Comparison of ENCODE assay signal across 8 mouse cellular contexts in the genomic region with DNA sequence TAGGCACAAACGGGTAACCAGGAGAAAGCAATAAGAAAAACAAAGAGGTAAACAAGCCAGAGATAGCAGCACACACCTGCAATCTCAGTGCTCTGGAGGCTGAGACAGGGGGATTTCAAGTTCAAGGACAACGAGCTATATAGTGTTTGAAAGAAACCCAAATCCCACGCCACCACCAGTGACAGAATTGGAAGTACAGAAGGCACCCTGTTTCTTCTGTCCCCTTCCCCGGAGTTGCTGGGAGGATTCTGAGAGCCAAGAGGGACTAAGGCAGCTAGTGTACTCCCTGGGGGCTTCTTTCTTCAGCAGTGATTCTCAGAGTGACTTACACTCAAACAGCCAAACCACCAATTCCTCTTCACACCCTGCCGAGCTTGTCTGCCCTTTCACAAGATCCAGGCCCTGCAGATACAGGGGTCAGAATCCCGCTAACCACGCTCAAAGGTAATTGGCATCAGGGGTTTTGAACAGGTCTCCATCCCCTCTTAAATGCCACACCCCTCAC. TPM values are rescaled to one million over a fixed set of nuclear protein-coding genes. Genes with fewer than 3 reads are reported as not detected.
DNase-seq lines count a peak whose midpoint lies in the region; ATAC-seq and TF ChIP-seq lines count a peak whose summit lies in the region.

No protein-coding gene starts in this region.

- 51% methylated on average over 7 of the region's 7 CpGs for WGBS in heart, embryonic 11.5 days (ENCODE audit: insufficient replicate concordance)
- WGBS in forebrain, embryonic 14.5 days: 3% methylated on average over 7 of the region's 7 CpGs
- WGBS in midbrain, embryonic 10.5 days: 19% methylated on average over 7 of the region's 7 CpGs

- H3K4me3 ChIP-seq in heart, embryonic 11.5 days (ENCODE audit: low read depth, low read length): peak overlapping the region; percentile 6; the same call in 1 of the 2 replicates
- H3K4me3 ChIP-seq in CH12.LX (replicated peaks in 1 of 3; ENCODE audit: low read depth in 2 of 3, low read length in 2 of 3, poor library complexity in 1 of 3): no peak overlapping the region
- H3K4me3 ChIP-seq in forebrain, embryonic 14.5 days (ENCODE audit: low read depth, low read length): peak overlapping the region; percentile 17
- peak overlapping the region; percentile 46 for H3K4me3 ChIP-seq in midbrain, embryonic 10.5 days

- in situ Hi-C loops in CH12.LX (cut with MboI; ENCODE audit: low pct_ligation_motif_present, low pct_unique_long_range_greater_than_20kb, low sequenced_read_pairs): no loop called here

- H3K36me3 ChIP-seq in heart, embryonic 11.5 days (ENCODE audit: control insufficient read depth, insufficient read depth, low read length): no peaks in the 10 kb centered on the region
- H3K36me3 ChIP-seq in CH12.LX (replicated peaks in 1 of 2; ENCODE audit: control insufficient read depth in 1 of 2, insufficient read depth in 1 of 2, low read length in 1 of 2): no peaks in the 10 kb centered on the region
- no peaks in the 10 kb centered on the region for H3K36me3 ChIP-seq in forebrain, embryonic 14.5 days (ENCODE audit: control insufficient read depth, insufficient read depth, low read length)
- no peaks in the 10 kb centered on the region for H3K36me3 ChIP-seq in midbrain, embryonic 10.5 days

- TF ChIP-seq RAD21 in CH12.LX (IDR thresholded peaks at IDR 0.05; ENCODE audit: low read depth, low read length): no peak

- H3K27ac ChIP-seq in heart, embryonic 11.5 days (ENCODE audit: low read depth, low read length): peak overlapping the region; percentile 54; the same call in 1 of the 2 replicates
- no peak overlapping the region for H3K27ac ChIP-seq in CH12.LX (ENCODE audit: insufficient read depth, low read depth)
- peak overlapping the region; percentile 100 for H3K27ac ChIP-seq in forebrain, embryonic 14.5 days (ENCODE audit: low read depth, low read length)
- peak overlapping the region; percentile 97 for H3K27ac ChIP-seq in midbrain, embryonic 10.5 days (replicated peaks)

- H3K79me2 ChIP-seq in CH12.LX (replicated peaks; ENCODE audit: control insufficient read depth, extremely low read depth, insufficient read depth, poor library complexity, severe bottlenecking): no peaks in the 10 kb centered on the region

- no peak overlapping the region for H3K9ac ChIP-seq in heart, embryonic 11.5 days (ENCODE audit: low read depth, low read length)
- H3K9ac ChIP-seq in CH12.LX (ENCODE audit: insufficient read depth, low read depth): no peak overlapping the region
- H3K9ac ChIP-seq in forebrain, embryonic 14.5 days (ENCODE audit: low read length): peak overlapping the region; percentile 63

- TF ChIP-seq EP300 in CH12.LX (IDR thresholded peaks at IDR 0.05; ENCODE audit: low read length): no peak

- TF ChIP-seq CTCF in CH12.LX (conservative IDR thresholded peaks at IDR 0.05 in 1 of 2, IDR thresholded peaks at IDR 0.05 in 1 of 2; ENCODE audit: low read depth in 2 of 2, low read length in 2 of 2): no peak

- dilution Hi-C loops in CH12.LX (cut with MboI; ENCODE audit: extremely low pct_ligation_motif_present, extremely low pct_unique_long_range_greater_than_20kb, low sequenced_read_pairs): no loop called here

- ATAC-seq in heart, embryonic 11.5 days (replicated peaks; ENCODE audit: insufficient number of reproducible peaks, low FRiP score, low TSS enrichment): no peak
- ATAC-seq in forebrain, embryonic 14.5 days: peak; percentile 19; the same call in 1 of the 2 replicates

- no peaks in the 10 kb centered on the region for H3K9me3 ChIP-seq in heart, embryonic 11.5 days (replicated peaks; ENCODE audit: control insufficient read depth, low read length)
- H3K9me3 ChIP-seq in CH12.LX (replicated peaks; ENCODE audit: low read length): no peaks in the 10 kb centered on the region
- H3K9me3 ChIP-seq in forebrain, embryonic 14.5 days (replicated peaks; ENCODE audit: control insufficient read depth, low read length): no peaks in the 10 kb centered on the region
- H3K9me3 ChIP-seq in midbrain, embryonic 10.5 days (replicated peaks): no peaks in the 10 kb centered on the region

- peak overlapping the region; percentile 51 for H3K4me2 ChIP-seq in heart, embryonic 11.5 days
- 0 out of 2 replicates have a peak overlapping the region, but pooled peaks have one; percentile 89 for H3K4me2 ChIP-seq in CH12.LX (ENCODE audit: insufficient read depth, low read depth, poor library complexity, severe bottlenecking)
- peak overlapping the region; percentile 52 for H3K4me2 ChIP-seq in forebrain, embryonic 14.5 days (ENCODE audit: low read length)

- no peak for TF ChIP-seq POLR2A in CH12.LX (IDR thresholded peaks at IDR 0.05; ENCODE audit: low read depth, low read length)

- DNase-seq in heart, postnatal 4 days: no peak
- peak; percentile 27 for DNase-seq in CH12.LX (ENCODE audit: extremely low read depth)
- DNase-seq in forebrain, embryonic 14.5 days (ENCODE audit: low spot score): no peak
- DNase-seq in midbrain, embryonic 10.5 days (ENCODE audit: low spot score): no peak
- DNase-seq in spleen, postnatal 4 days (ENCODE audit: low spot score in 2 of 2): no peak
- no peak for DNase-seq in adrenal gland, postnatal 25 days
- no peak for DNase-seq in spleen, postnatal 14 days (ENCODE audit: low spot score in 2 of 2)

- H3K4me1 ChIP-seq in heart, embryonic 11.5 days (ENCODE audit: control insufficient read depth, insufficient read depth, low read length): peaks cover 26% of the 10 kb centered on the region
- H3K4me1 ChIP-seq in CH12.LX (ENCODE audit: control insufficient read depth in 1 of 2, insufficient read depth in 2 of 2): peaks cover 47 to 59% of the 10 kb centered on the region in 2 experiments
- peaks cover 40% of the 10 kb centered on the region for H3K4me1 ChIP-seq in forebrain, embryonic 14.5 days (ENCODE audit: control insufficient read depth, insufficient read depth, low read length)
- H3K4me1 ChIP-seq in midbrain, embryonic 10.5 days: peaks cover 55% of the 10 kb centered on the region

- no peaks in the 10 kb centered on the region for H3K27me3 ChIP-seq in heart, embryonic 11.5 days (ENCODE audit: control insufficient read depth, insufficient read depth, low read length)
- H3K27me3 ChIP-seq in CH12.LX (replicated peaks): peaks cover 7% of the 10 kb centered on the region
- no peaks in the 10 kb centered on the region for H3K27me3 ChIP-seq in forebrain, embryonic 14.5 days (replicated peaks; ENCODE audit: control insufficient read depth, insufficient read depth, low read length)
- H3K27me3 ChIP-seq in midbrain, embryonic 10.5 days (ENCODE audit: low read depth, poor library complexity, severe bottlenecking): no peaks in the 10 kb centered on the region

TF ChIP-seq in CH12.LX, 34 proteins besides CTCF, POLR2A, EP300 and RAD21:
- no peak for TF ChIP-seq ELF1 (IDR thresholded peaks at IDR 0.05; ENCODE audit: low read depth, low read length)
- no peak for TF ChIP-seq CHD2 (IDR thresholded peaks at IDR 0.05; ENCODE audit: low read length)
- TF ChIP-seq SIN3A (IDR thresholded peaks at IDR 0.05; ENCODE audit: low read length): no peak
- no peak for TF ChIP-seq MYC (IDR thresholded peaks at IDR 0.05; ENCODE audit: low read depth, low read length)

RNA-seq across cellular contexts. Expression of gene Tob1, which starts 51.3 kb away (rescaled TPM):
- 27.3 and 29.7 TPM in 2 replicates for polyA plus RNA-seq in heart, embryonic 11.5 days (2014; fragmentation: Nextera tagmentation; extraction: Ambion mirVana)
- total RNA-seq in heart, postnatal 4 days (2021): 10 to 100 TPM; 62.2 to 69.9 TPM
- total RNA-seq in CH12.LX (2012; rRNA removed) (8.8 and 10.6 TPM in 2 replicates), CH12.LX (2014; rRNA removed) (7.2 and 9.0 TPM in 2 replicates)
- polyA plus RNA-seq in CH12.LX (2012; ENCODE audit: insufficient read length, low read depth): 12.5 and 14.3 TPM in 2 replicates
- polyA plus RNA-seq in forebrain, embryonic 14.5 days (2014; fragmentation: Nextera tagmentation; extraction: Ambion mirVana): 32.4 and 37.5 TPM in 2 replicates
- polyA plus RNA-seq in midbrain, embryonic 10.5 days (2016; fragmentation: Nextera tagmentation; extraction: Ambion mirVana): 18.4 and 21.6 TPM in 2 replicates
- 245 and 267 TPM in 2 replicates for total RNA-seq in adrenal gland, postnatal 25 days (2021)

Comparison
In these comparisons a context has a peak if more than half of its experiments do, and no peak if none do; other contexts are left out.
1. H3K4me3 ChIP-seq: peak in heart, embryonic 11.5 days (single experiment), forebrain, embryonic 14.5 days (single experiment) and midbrain, embryonic 10.5 days (single experiment); none in CH12.LX (0 of 3).
2. Peak in every context shown above with its lines, with median percentiles within 50 percentile points of each other: H3K4me2 ChIP-seq.